Mouse (Mus musculus): ENCODE results near the gene Myo1d. TPM values are rescaled to one million over a fixed set of nuclear protein-coding genes. Genes with fewer than 3 reads are reported as not detected.

The Myo1d gene
- total and polyA plus RNA-seq, 3 experiments: 15.9 to 81.1 (median 41.7) TPM

- TF ChIP-seq RCOR1 (IDR thresholded peaks at IDR 0.05; ENCODE audit: low read depth, low read length) (no peak), NELFE (IDR thresholded peaks at IDR 0.05; ENCODE audit: low read depth, low read length) (peak; percentile 66), POLR2AphosphoS5 (IDR thresholded peaks at IDR 0.05; ENCODE audit: borderline replicate concordance, low read depth, low read length) (no peak), GATA1 (IDR thresholded peaks at IDR 0.05; ENCODE audit: low read depth, low read length) (no peak), ZNF384 (IDR thresholded peaks at IDR 0.05; ENCODE audit: low read depth, low read length) (no peak), E2F4 (IDR thresholded peaks at IDR 0.05; ENCODE audit: borderline replicate concordance, low read depth, low read length) (no peak), ZC3H11A (IDR thresholded peaks at IDR 0.05; ENCODE audit: low read depth, low read length) (no peak), CHD2 (IDR thresholded peaks at IDR 0.05; ENCODE audit: low read length) (no peak), GABPA (IDR thresholded peaks at IDR 0.05; ENCODE audit: low read depth, low read length) (no peak), EP300 (IDR thresholded peaks at IDR 0.05; ENCODE audit: low read depth in 1 of 2, low read length in 2 of 2) (no peak), UBTF (IDR thresholded peaks at IDR 0.05; ENCODE audit: borderline replicate concordance, insufficient read depth, low read depth, low read length) (0 out of 2 replicates have a peak, but pooled peaks have one; percentile 76), MAX (IDR thresholded peaks at IDR 0.05; ENCODE audit: low read length) (peak; percentile 84), TCF12 (IDR thresholded peaks at IDR 0.05; ENCODE audit: low read depth, low read length) (no peak; the same call in 1 of the 2 replicates), NRF1 (IDR thresholded peaks at IDR 0.05; ENCODE audit: insufficient read depth, low read depth, low read length, poor library complexity, severe bottlenecking) (peak; percentile 30; the same call in 1 of the 2 replicates), KAT2A (conservative IDR thresholded peaks at IDR 0.05; ENCODE audit: low read depth, low read length) (no peak), USF1 (IDR thresholded peaks at IDR 0.05; ENCODE audit: low read depth, low read length) (peak; percentile 79), HCFC1 (IDR thresholded peaks at IDR 0.05; ENCODE audit: low read depth, low read length) (peak; percentile 12; the same call in 1 of the 2 replicates), SMC3 (IDR thresholded peaks at IDR 0.05; ENCODE audit: low read depth, low read length) (no peak; the same call in 1 of the 2 replicates), MEF2A (IDR thresholded peaks at IDR 0.05; ENCODE audit: extremely low read depth, insufficient replicate concordance, low read depth, low read length, poor library complexity, severe bottlenecking) (no peak)
Measured at GRCm38 (mm10) chr11:80476222-80477189, 303.3 kb downstream of the Myo1d start, which contains the start of gene Cdk5r1 (continued).

GRCm38 (mm10) chr11:80475544-80475943, 304.3 kb downstream of the Myo1d start:
- H3K36me3 ChIP-seq (ENCODE audit: control insufficient read depth in 1 of 2, insufficient read depth in 2 of 2, low read length in 2 of 2): peaks cover under 1 to 10% of the 10 kb centered on the region in 2 experiments; a peak in 3 of 4 replicates

More at GRCm38 (mm10) chr11:80475544-80475943, 304.3 kb downstream of the Myo1d start:
- peaks cover 0 to 17% of the 10 kb centered on the region in 2 experiments; a peak in 1 of 4 replicates for H3K4me1 ChIP-seq (ENCODE audit: control insufficient read depth in 1 of 2, insufficient read depth in 2 of 2, low read length in 2 of 2)
- TF ChIP-seq TAL1 (IDR thresholded peaks at IDR 0.05; ENCODE audit: low read length): no peak
- H3K27ac ChIP-seq (ENCODE audit: control insufficient read depth, low read depth, low read length): no peak overlapping the region
- H3K79me2 ChIP-seq (ENCODE audit: control insufficient read depth, insufficient read depth, low read length, poor library complexity): peaks cover 2% of the 10 kb centered on the region; the same call in 1 of the 2 replicates
- H3K9me3 ChIP-seq (replicated peaks; ENCODE audit: insufficient read depth, low read length): no peaks in the 10 kb centered on the region
- no peaks in the 10 kb centered on the region for H3K27me3 ChIP-seq (ENCODE audit: control insufficient read depth in 1 of 2, insufficient read depth in 2 of 2, low read length in 2 of 2)
- DNase-seq (ENCODE audit: low read depth, low spot score): peak; percentile 26
- no peak overlapping the region; the same call in 1 of the 2 replicates for H3K9ac ChIP-seq (ENCODE audit: control insufficient read depth, low read depth, low read length, poor library complexity, severe bottlenecking)
- no peak overlapping the region for H3K4me3 ChIP-seq (ENCODE audit: control insufficient read depth in 1 of 2, insufficient read depth in 1 of 2, low read depth in 2 of 2, low read length in 2 of 2)

Data from MEL (cell line).